28 mouse cellular contexts compared by ENCODE assay signal in genomic region chr13:35878282-35878681, GRCm38 (mm10). TPM values are rescaled to one million over a fixed set of nuclear protein-coding genes. Genes with fewer than 3 reads are reported as not detected.
DNase-seq lines count a peak whose midpoint lies in the region; ATAC-seq and TF ChIP-seq lines count a peak whose summit lies in the region.
"Had no signal": no experiment of that assay in that cellular context is flagged by ENCODE, and none has a peak within 500 bp of the region (broad histone marks: within the 10 kb centered on the region; RNA-seq: fewer than 3 reads in every experiment).

No protein-coding gene starts in this region.

- intact Hi-C loops in heart, postnatal 36 days (cut with DNase I) = no loop called here

- no peak overlapping the region for H3K4me3 ChIP-seq in stomach, embryonic 14.5 days (ENCODE audit: low read depth, low read length)
- no peak overlapping the region for H3K4me3 ChIP-seq in stomach, postnatal 0 days (ENCODE audit: low read depth, low read length)
- H3K4me3 ChIP-seq: embryonic facial prominence, embryonic 12.5 days; erythroblast, embryonic 14.5 days; forebrain, embryonic 12.5 days; heart, adult 2 months; hindbrain, embryonic 15.5 days; intestine, embryonic 15.5 days; limb, embryonic 12.5 days; megakaryocyte, embryonic 14.5 days; midbrain, embryonic 13.5 days had no signal

- peak; percentile 23 for DNase-seq in adrenal gland, postnatal 14 days
- DNase-seq in adrenal gland, postnatal 25 days = no peak
- DNase-seq in heart, adult 8-10 months (ENCODE audit: low spot score) = peak; percentile 39
- no peak for DNase-seq in heart, postnatal 36 days
- DNase-seq in stomach, postnatal 0 days (ENCODE audit: low spot score) = no peak
- no peak for DNase-seq in ovary, postnatal 14 days (ENCODE audit: low spot score)
- DNase-seq: cerebellum, adult 18-20 months; cerebellum, postnatal 14 days; gastrocnemius, postnatal 10 days; kidney, adult 8-10 months; kidney, postnatal 14 days; layer of hippocampus, postnatal 36 days; lung, embryonic 14.5 days; right cerebral cortex, postnatal 14 days; spleen, adult 18-20 months; thymus, adult 2 months; thymus, postnatal 4 days had no signal

- H3K27ac ChIP-seq in stomach, embryonic 14.5 days (ENCODE audit: low read length) = peak overlapping the region; percentile 33; the same call in 1 of the 2 replicates
- H3K27ac ChIP-seq in stomach, postnatal 0 days (replicated peaks) = no peak overlapping the region
- H3K27ac ChIP-seq: embryonic facial prominence, embryonic 12.5 days; forebrain, embryonic 12.5 days; heart, adult 2 months; hindbrain, embryonic 15.5 days; intestine, embryonic 15.5 days; limb, embryonic 12.5 days; liver, embryonic 14.5 days; midbrain, embryonic 13.5 days had no signal

- H3K4me2 ChIP-seq in stomach, embryonic 14.5 days (replicated peaks; ENCODE audit: low read depth, low read length) = no peak overlapping the region
- no peak overlapping the region for H3K4me2 ChIP-seq in stomach, postnatal 0 days (replicated peaks; ENCODE audit: low read depth)
- H3K4me2 ChIP-seq: embryonic facial prominence, embryonic 12.5 days; forebrain, embryonic 12.5 days; hindbrain, embryonic 15.5 days; intestine, embryonic 15.5 days; limb, embryonic 12.5 days; lung, embryonic 14.5 days; midbrain, embryonic 13.5 days had no signal

- no peaks in the 10 kb centered on the region for H3K27me3 ChIP-seq in stomach, embryonic 14.5 days (ENCODE audit: control insufficient read depth, insufficient read depth, low read length)
- H3K27me3 ChIP-seq in stomach, postnatal 0 days (ENCODE audit: control insufficient read depth, insufficient read depth, low read length) = no peaks in the 10 kb centered on the region
- H3K27me3 ChIP-seq: embryonic facial prominence, embryonic 12.5 days; forebrain, embryonic 12.5 days; hindbrain, embryonic 15.5 days; intestine, embryonic 15.5 days; limb, embryonic 12.5 days; midbrain, embryonic 13.5 days had no signal

- no peaks in the 10 kb centered on the region for H3K36me3 ChIP-seq in stomach, embryonic 14.5 days (ENCODE audit: control insufficient read depth, insufficient read depth, low read length)
- H3K36me3 ChIP-seq in stomach, postnatal 0 days (ENCODE audit: control insufficient read depth, insufficient read depth, low read length) = no peaks in the 10 kb centered on the region
- H3K36me3 ChIP-seq: embryonic facial prominence, embryonic 12.5 days; hindbrain, embryonic 15.5 days; intestine, embryonic 15.5 days; midbrain, embryonic 13.5 days had no signal

- no peaks in the 10 kb centered on the region for H3K4me1 ChIP-seq in stomach, embryonic 14.5 days (ENCODE audit: control insufficient read depth, insufficient read depth, low read length)
- no peaks in the 10 kb centered on the region for H3K4me1 ChIP-seq in stomach, postnatal 0 days (replicated peaks; ENCODE audit: control insufficient read depth, insufficient read depth)
- H3K4me1 ChIP-seq: embryonic facial prominence, embryonic 12.5 days; forebrain, embryonic 12.5 days; hindbrain, embryonic 15.5 days; intestine, embryonic 15.5 days; megakaryocyte, embryonic 14.5 days had no signal

- WGBS in stomach, embryonic 14.5 days = 57% methylated on average over 1 of the region's 1 CpGs
- 27% methylated on average over 1 of the region's 1 CpGs for WGBS in stomach, postnatal 0 days

- H3K9me3 ChIP-seq in stomach, embryonic 14.5 days (ENCODE audit: control insufficient read depth, low read depth, low read length) = no peaks in the 10 kb centered on the region
- H3K9me3 ChIP-seq in stomach, postnatal 0 days (ENCODE audit: control insufficient read depth, low read length) = no peaks in the 10 kb centered on the region
- H3K9me3 ChIP-seq: embryonic facial prominence, embryonic 12.5 days; forebrain, embryonic 12.5 days; hindbrain, embryonic 15.5 days; intestine, embryonic 15.5 days; limb, embryonic 12.5 days; megakaryocyte, embryonic 14.5 days; midbrain, embryonic 13.5 days had no signal

- TF ChIP-seq EP300 in stomach, postnatal 0 days (optimal IDR thresholded peaks at IDR 0.05) = no peak

- no peak for TF ChIP-seq CTCF in stomach, postnatal 0 days (IDR thresholded peaks at IDR 0.05; ENCODE audit: low read depth)

- no peak overlapping the region for H3K9ac ChIP-seq in stomach, embryonic 14.5 days (replicated peaks; ENCODE audit: low read depth, low read length)
- H3K9ac ChIP-seq in stomach, postnatal 0 days (ENCODE audit: low read length) = no peak overlapping the region
- H3K9ac ChIP-seq: embryonic facial prominence, embryonic 12.5 days; forebrain, embryonic 12.5 days; hindbrain, embryonic 15.5 days; intestine, embryonic 15.5 days; limb, embryonic 12.5 days; liver, embryonic 14.5 days; lung, embryonic 14.5 days; midbrain, embryonic 13.5 days had no signal

- ATAC-seq in stomach, embryonic 14.5 days (ENCODE audit: insufficient number of reproducible peaks, insufficient read depth, low FRiP score, low read depth) = no peak
- no peak for ATAC-seq in stomach, postnatal 0 days (ENCODE audit: low FRiP score, low TSS enrichment)
- ATAC-seq: intestine, embryonic 15.5 days; midbrain, embryonic 13.5 days had no signal

RNA-seq across cellular contexts. Expression of gene Rpp40, which starts 27.9 kb away (rescaled TPM):
- 12.8 and 14.8 TPM in 2 replicates for total RNA-seq in adrenal gland, postnatal 14 days (2021)
- 19.0 and 20.7 TPM in 2 replicates for total RNA-seq in adrenal gland, postnatal 25 days (2021)
- 1 to 10 TPM; 6.4 to 7.6 (median 6.7) TPM for total RNA-seq in heart, adult 8-10 months (2022)
- total RNA-seq in heart, postnatal 36 days (2021) = 1 to 10 TPM; 5.5 to 7.0 TPM
- polyA plus RNA-seq in stomach, embryonic 14.5 days (2014; fragmentation: Nextera tagmentation; extraction: Ambion mirVana) = 21.5 and 25.2 TPM in 2 replicates
- 13.3 and 13.4 TPM in 2 replicates for polyA plus RNA-seq in stomach, postnatal 0 days (2015; fragmentation: Nextera tagmentation; extraction: Ambion mirVana)

Comparison
In these comparisons a context has a peak if more than half of its experiments do, and no peak if none do; other contexts are left out.
1. DNase-seq: peak in adrenal gland, postnatal 14 days (single experiment) and heart, adult 8-10 months (single experiment); none in adrenal gland, postnatal 25 days (single experiment), heart, postnatal 36 days (0 of 2), stomach, postnatal 0 days (single experiment) and ovary, postnatal 14 days (single experiment).